Mouse (Mus musculus) myocyte (in vitro differentiated cells): ENCODE results near the gene Ism2.

Experiments used
- E2F4 ChIP-seq: IDR thresholded peaks from one replicate; pipeline ENCODE4 v1.6.1; 2011; ENCODE audit warnings: mild to moderate bottlenecking, control low read depth, moderate library complexity; ENCODE audit not compliant: insufficient read depth
- MYOD1 ChIP-seq, 3 experiments: IDR thresholded peaks; one replicate each; pipeline ENCODE4 v1.6.1; 2011; ENCODE audit warnings: control low read depth in 2 of 3, low read depth in 2 of 3, mild to moderate bottlenecking in 2 of 3, moderate library complexity in 1 of 3; ENCODE audit not compliant: insufficient read length in 2 of 3, control insufficient read depth in 1 of 3
- MYOG ChIP-seq, 3 experiments: IDR thresholded peaks; one replicate each; pipeline ENCODE4 v1.6.1; 2011; ENCODE audit warnings: control low read depth in 2 of 3, low read depth in 2 of 3, mild to moderate bottlenecking in 2 of 3; ENCODE audit not compliant: insufficient read length in 2 of 3, control insufficient read depth in 1 of 3, insufficient read depth in 1 of 3
- POLR2A ChIP-seq: IDR thresholded peaks from one replicate; pipeline ENCODE4 v1.6.1; 2011; ENCODE audit warnings: low read depth, mild to moderate bottlenecking, control low read depth, moderate library complexity; ENCODE audit not compliant: insufficient read length
- POLR2AphosphoS2 ChIP-seq: IDR thresholded peaks from one replicate; pipeline ENCODE4 v1.6.1; 2011; ENCODE audit warnings: low read depth, control low read depth; ENCODE audit not compliant: insufficient read length
- REST ChIP-seq: IDR thresholded peaks from one replicate; pipeline ENCODE4 v1.6.1; 2011; ENCODE audit warnings: mild to moderate bottlenecking, control low read depth, moderate library complexity; ENCODE audit not compliant: insufficient read depth, insufficient read length
- SRF ChIP-seq: IDR thresholded peaks from one replicate; pipeline ENCODE4 v1.6.1; 2011; ENCODE audit warnings: low read depth; ENCODE audit not compliant: control insufficient read depth, insufficient read length

DNA sequence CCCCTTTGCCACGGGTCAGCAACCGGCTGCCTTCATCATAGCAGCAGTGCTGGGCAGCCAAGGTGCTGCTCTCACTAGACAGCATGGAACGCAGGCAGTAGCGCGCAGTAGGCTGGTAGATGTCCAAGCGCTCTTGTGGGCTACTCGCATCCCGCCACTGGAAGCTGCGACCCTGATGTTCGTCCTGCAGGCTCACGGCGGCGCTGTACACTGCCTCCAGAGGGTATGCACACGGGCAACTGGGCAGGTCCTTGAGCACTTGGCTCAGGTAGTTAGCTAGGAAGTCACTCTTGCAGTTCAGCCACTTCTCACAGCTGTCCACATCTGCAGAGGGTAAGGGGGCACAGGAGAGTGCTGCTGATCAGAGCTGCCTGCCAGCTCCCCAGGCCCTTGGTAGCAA is 19.6 kb downstream of the Ism2 start:
- no peak for TF ChIP-seq SRF
- TF ChIP-seq MYOG (IDR thresholded peaks at IDR 0.05; ENCODE audit: control insufficient read depth in 1 of 3, insufficient read depth in 1 of 3, insufficient read length in 2 of 3, low read depth in 2 of 3): no peak
- TF ChIP-seq POLR2A: no peak
- TF ChIP-seq MYOD1 (IDR thresholded peaks at IDR 0.05; ENCODE audit: control insufficient read depth in 1 of 3, insufficient read length in 2 of 3, low read depth in 2 of 3): no peak
- TF ChIP-seq E2F4: no peak
- TF ChIP-seq REST: no peak
- TF ChIP-seq POLR2AphosphoS2: no peak
